Mouse (Mus musculus): ENCODE results near the gene Snx20. TPM values are rescaled to one million over a fixed set of nuclear protein-coding genes. Genes with fewer than 3 reads are reported as not detected.

Snx20 gene
- polyA plus RNA-seq (2016; fragmentation: Nextera tagmentation; extraction: Ambion mirVana): 2.6 and 2.7 TPM in 2 replicates

GRCm38 (mm10) chr8:88635474-88636397 is at the start of gene Snx20:
Gene Snx20 (minus strand): TSS chr8:88636128.
- no peaks in the 10 kb centered on the region for H3K36me3 ChIP-seq
- H3K9ac ChIP-seq: no peak within 1 kb of the TSS
- peaks cover 6% of the 10 kb centered on the region for H3K4me1 ChIP-seq
- H3K4me3 ChIP-seq: peak within 1 kb of the TSS; percentile 39
- 46% methylated on average over 14 of the region's 14 CpGs for WGBS (ENCODE audit: insufficient replicate concordance)
- peak within 1 kb of the TSS; percentile 38 for H3K4me2 ChIP-seq
- H3K9me3 ChIP-seq (replicated peaks): no peaks in the 10 kb centered on the region
- no peaks in the 10 kb centered on the region for H3K27me3 ChIP-seq (replicated peaks)
- peak; percentile 64 for ATAC-seq
- no peak within 1 kb of the TSS for H3K27ac ChIP-seq

GRCm38 (mm10) chr8:88683656-88684289 is 47.8 kb upstream of the Snx20 start:
- Histone ChIP-seq H3K9me3 (replicated peaks) (no peaks in the 10 kb centered on the region), H3K36me3 (no peaks in the 10 kb centered on the region), H3K27ac (no peak overlapping the region), H3K27me3 (replicated peaks) (no peaks in the 10 kb centered on the region), H3K4me2 (no peak overlapping the region), H3K4me3 (no peak overlapping the region), H3K9ac (no peak overlapping the region), H3K4me1 (no peaks in the 10 kb centered on the region)
- 75% methylated on average over 7 of the region's 7 CpGs for WGBS (ENCODE audit: insufficient replicate concordance)
- ATAC-seq: no peak

- Histone ChIP-seq H3K4me2 (no peak overlapping the region), H3K9ac (no peak overlapping the region), H3K4me1 (no peaks in the 10 kb centered on the region), H3K9me3 (replicated peaks) (no peaks in the 10 kb centered on the region), H3K27me3 (replicated peaks) (no peaks in the 10 kb centered on the region), H3K27ac (no peak overlapping the region), H3K4me3 (no peak overlapping the region), H3K36me3 (no peaks in the 10 kb centered on the region)
- 66% methylated on average over 8 of the region's 8 CpGs for WGBS (ENCODE audit: insufficient replicate concordance)
- no peak for ATAC-seq
Measured at GRCm38 (mm10) chr8:88681046-88681445, 45.1 kb upstream of the Snx20 start.

- Histone ChIP-seq H3K27me3 (replicated peaks) (no peaks in the 10 kb centered on the region), H3K4me2 (no peak overlapping the region), H3K36me3 (no peaks in the 10 kb centered on the region), H3K4me1 (no peaks in the 10 kb centered on the region), H3K27ac (no peak overlapping the region), H3K9me3 (replicated peaks) (no peaks in the 10 kb centered on the region), H3K9ac (no peak overlapping the region), H3K4me3 (no peak overlapping the region)
- no peak for ATAC-seq
- WGBS (ENCODE audit: insufficient replicate concordance): 73% methylated on average over 2 of the region's 2 CpGs
Measured at GRCm38 (mm10) chr8:88680566-88680965, 44.6 kb upstream of the Snx20 start.

- Histone ChIP-seq H3K36me3 (no peaks in the 10 kb centered on the region), H3K4me2 (no peak overlapping the region), H3K9ac (no peak overlapping the region), H3K4me1 (no peaks in the 10 kb centered on the region), H3K27me3 (replicated peaks) (0 out of 2 replicates have a peak, but pooled peaks cover 4% of the 10 kb centered on the region), H3K4me3 (no peak overlapping the region), H3K27ac (no peak overlapping the region), H3K9me3 (replicated peaks) (no peaks in the 10 kb centered on the region)
- WGBS (ENCODE audit: insufficient replicate concordance): 77% methylated on average over 8 of the region's 8 CpGs
- ATAC-seq: no peak
Measured at GRCm38 (mm10) chr8:88677071-88677470, 41.1 kb upstream of the Snx20 start.

- ATAC-seq: no peak
Measured at GRCm38 (mm10) chr8:88675372-88676165, 39.6 kb upstream of the Snx20 start.

GRCm38 (mm10) chr8:88673859-88674258 is 37.9 kb upstream of the Snx20 start:
- Histone ChIP-seq H3K36me3 (no peaks in the 10 kb centered on the region), H3K4me3 (no peak overlapping the region), H3K4me2 (no peak overlapping the region), H3K9me3 (replicated peaks) (no peaks in the 10 kb centered on the region), H3K4me1 (no peaks in the 10 kb centered on the region), H3K27ac (no peak overlapping the region), H3K27me3 (replicated peaks) (0 out of 2 replicates have a peak, but pooled peaks cover 4% of the 10 kb centered on the region), H3K9ac (no peak overlapping the region)
- WGBS (ENCODE audit: insufficient replicate concordance): 76% methylated on average over 5 of the region's 5 CpGs
- no peak for ATAC-seq

More at GRCm38 (mm10) chr8:88675372-88676165, 39.6 kb upstream of the Snx20 start:
- no peak overlapping the region for H3K9ac ChIP-seq
- no peak overlapping the region for H3K27ac ChIP-seq
- 68% methylated on average over 12 of the region's 12 CpGs for WGBS (ENCODE audit: insufficient replicate concordance)
- H3K36me3 ChIP-seq: no peaks in the 10 kb centered on the region
- no peaks in the 10 kb centered on the region for H3K9me3 ChIP-seq (replicated peaks)
- no peak overlapping the region for H3K4me3 ChIP-seq
- H3K4me1 ChIP-seq: no peaks in the 10 kb centered on the region
- no peak overlapping the region for H3K4me2 ChIP-seq
- H3K27me3 ChIP-seq (replicated peaks): 0 out of 2 replicates have a peak, but pooled peaks cover 4% of the 10 kb centered on the region

GRCm38 (mm10) chr8:88671575-88671974 is 35.6 kb upstream of the Snx20 start:
- WGBS (ENCODE audit: insufficient replicate concordance): 69% methylated on average over 10 of the region's 10 CpGs
- Histone ChIP-seq H3K9ac (no peak overlapping the region), H3K4me1 (no peaks in the 10 kb centered on the region), H3K4me2 (no peak overlapping the region), H3K27ac (no peak overlapping the region), H3K9me3 (replicated peaks) (no peaks in the 10 kb centered on the region), H3K27me3 (replicated peaks) (0 out of 2 replicates have a peak, but pooled peaks cover 4% of the 10 kb centered on the region), H3K4me3 (no peak overlapping the region), H3K36me3 (no peaks in the 10 kb centered on the region)
- no peak for ATAC-seq

GRCm38 (mm10) chr8:88670782-88671181 is 34.9 kb upstream of the Snx20 start:
- Histone ChIP-seq H3K27me3 (replicated peaks) (0 out of 2 replicates have a peak, but pooled peaks cover 4% of the 10 kb centered on the region), H3K4me2 (no peak overlapping the region), H3K27ac (no peak overlapping the region), H3K4me1 (no peaks in the 10 kb centered on the region), H3K9ac (no peak overlapping the region), H3K4me3 (no peak overlapping the region), H3K36me3 (no peaks in the 10 kb centered on the region), H3K9me3 (replicated peaks) (no peaks in the 10 kb centered on the region)
- no peak for ATAC-seq
- WGBS (ENCODE audit: insufficient replicate concordance): 75% methylated on average over 6 of the region's 6 CpGs

GRCm38 (mm10) chr8:88668400-88669086 is 32.6 kb upstream of the Snx20 start:
- H3K9ac ChIP-seq: no peak overlapping the region

GRCm38 (mm10) chr8:88666435-88666834 is 30.5 kb upstream of the Snx20 start:
- H3K27ac ChIP-seq: no peak overlapping the region
- H3K36me3 ChIP-seq: no peaks in the 10 kb centered on the region
- no peak overlapping the region for H3K9ac ChIP-seq
- ATAC-seq: no peak
- H3K4me3 ChIP-seq: no peak overlapping the region
- no peaks in the 10 kb centered on the region for H3K9me3 ChIP-seq (replicated peaks)
- H3K27me3 ChIP-seq (replicated peaks): no peaks in the 10 kb centered on the region
- no peak overlapping the region for H3K4me2 ChIP-seq
- WGBS (ENCODE audit: insufficient replicate concordance): 10% methylated on average over 1 of the region's 1 CpGs
- H3K4me1 ChIP-seq: no peaks in the 10 kb centered on the region

More at GRCm38 (mm10) chr8:88668400-88669086, 32.6 kb upstream of the Snx20 start:
- H3K4me2 ChIP-seq: no peak overlapping the region
- H3K27me3 ChIP-seq (replicated peaks): 0 out of 2 replicates have a peak, but pooled peaks cover 4% of the 10 kb centered on the region
- H3K27ac ChIP-seq: no peak overlapping the region
- no peaks in the 10 kb centered on the region for H3K4me1 ChIP-seq
- H3K36me3 ChIP-seq: no peaks in the 10 kb centered on the region
- WGBS (ENCODE audit: insufficient replicate concordance): 54% methylated on average over 14 of the region's 14 CpGs
- no peak overlapping the region for H3K4me3 ChIP-seq
- H3K9me3 ChIP-seq (replicated peaks): no peaks in the 10 kb centered on the region
- ATAC-seq: no peak

Measured in liver, embryonic 12.5 days (tissue).